Mouse (Mus musculus) hindbrain, embryonic 11.5 days (tissue): ENCODE measurements at regions not wholly inside any gene's neighbourhood (a gene's known extent, or its start where the extent isn't known, plus 50 kb on each side); places are given as distances from the start of the nearest gene placed in this dataset.

Experiments used
- ATAC-seq: fragments of 200-750 bp; cut with Nextera tagmentation; 2 replicates; pipeline ENCODE4 v1.8.0; 2017; ENCODE audit warnings: mild to moderate bottlenecking, moderate TSS enrichment, moderate library complexity; ENCODE audit not compliant: low FRiP score
- DNase-seq: peaks from one replicate; pipeline ENCODE4 v3.0.0-alpha.2; 2015; ENCODE audit warnings: low spot score
- H3K27ac ChIP-seq: fragments of 300-500 bp; sonication (generic); 2 replicates; pipeline ENCODE4 v1.5.1; 2014; ENCODE audit warnings: mild to moderate bottlenecking, low read depth, low read length
- H3K27me3 ChIP-seq: fragments of 300-500 bp; sonication (generic); 2 replicates; pipeline ENCODE4 v1.6.1; 2014; ENCODE audit warnings: mild to moderate bottlenecking, low read length, moderate library complexity, mixed read lengths; ENCODE audit not compliant: control insufficient read depth, insufficient read depth
- H3K36me3 ChIP-seq: fragments of 300-500 bp; sonication (generic); 2 replicates; pipeline ENCODE4 v1.6.1; 2014; ENCODE audit warnings: mild to moderate bottlenecking, low read length, moderate library complexity, mixed read lengths; ENCODE audit not compliant: control insufficient read depth, insufficient read depth
- H3K4me1 ChIP-seq: fragments of 300-500 bp; sonication (generic); replicated peaks from 2 replicates; pipeline ENCODE4 v1.6.1; 2014; ENCODE audit warnings: low read length, mixed read lengths; ENCODE audit not compliant: control insufficient read depth, insufficient read depth
- H3K4me2 ChIP-seq: fragments of 300-500 bp; sonication (generic); replicated peaks from 2 replicates; pipeline ENCODE4 v1.6.1; 2014; ENCODE audit warnings: mild to moderate bottlenecking, low read depth, low read length
- H3K4me3 ChIP-seq: fragments of 300-500 bp; sonication (generic); 2 replicates; pipeline ENCODE4 v1.5.1; 2014; ENCODE audit warnings: low read depth, low read length
- H3K9ac ChIP-seq: fragments of 300-500 bp; sonication (generic); 2 replicates; pipeline ENCODE4 v1.6.1; 2014; ENCODE audit warnings: low read depth, low read length
- H3K9me3 ChIP-seq: fragments of 300-500 bp; sonication (generic); 2 replicates; pipeline ENCODE4 v1.6.1; 2016; ENCODE audit warnings: low read length; ENCODE audit not compliant: control insufficient read depth
- WGBS: fragments of 180-500 bp; shearing (Covaris S2); extraction: QIAGEN DNeasy Blood & Tissue Kit; methylation state at CpG from one replicate; pipeline ENCODE4 v1.1.7; 2014; 5-methylcytosine and 5-hydroxymethylcytosine counted together

- Histone ChIP-seq H3K4me3 (no peak overlapping the region), H3K4me2 (no peak overlapping the region), H3K27me3 (no peaks in the 10 kb centered on the region), H3K4me1 (no peaks in the 10 kb centered on the region), H3K36me3 (no peaks in the 10 kb centered on the region), H3K27ac (no peak overlapping the region), H3K9ac (no peak overlapping the region), H3K9me3 (no peaks in the 10 kb centered on the region)
- DNase-seq (no peak), ATAC-seq (no peak)
- 74% methylated on average over 2 of the region's 2 CpGs for WGBS
These were observed 100.9 kb downstream of the Nup35 start for GRCm38 (mm10) chr2:80717979-80718378.

DNA sequence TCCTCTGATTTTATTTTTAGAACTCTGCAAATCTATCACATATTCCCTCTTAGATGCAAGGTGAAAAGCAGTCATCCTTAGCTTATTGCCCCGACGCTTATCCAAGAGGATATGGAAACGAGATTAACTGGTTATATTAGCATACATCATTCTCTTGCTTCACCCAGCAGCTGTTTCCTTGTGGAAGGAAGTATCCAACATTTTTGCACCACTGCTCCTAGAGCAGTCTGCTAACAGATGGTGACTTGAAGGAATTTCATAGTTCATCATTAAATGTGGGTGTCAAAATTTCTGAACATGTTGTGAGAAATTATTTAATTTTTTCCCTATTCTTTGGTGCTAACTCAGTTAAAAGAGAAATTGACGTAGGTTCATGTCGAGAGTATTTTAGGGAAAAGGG lies 107.0 kb downstream of the Nup35 start:
- ATAC-seq = no peak
- 81% methylated on average over 5 of the region's 5 CpGs for WGBS

GRCm38 (mm10) chr2:80731324-80731723 lies 114.3 kb downstream of the Nup35 start:
- H3K27me3 ChIP-seq = no peaks in the 10 kb centered on the region
- DNase-seq = no peak
- no peaks in the 10 kb centered on the region for H3K36me3 ChIP-seq
- H3K4me3 ChIP-seq = no peak overlapping the region
- no peaks in the 10 kb centered on the region for H3K4me1 ChIP-seq
- H3K4me2 ChIP-seq = no peak overlapping the region
- H3K9me3 ChIP-seq = no peaks in the 10 kb centered on the region
- no peak overlapping the region for H3K9ac ChIP-seq
- no peak for ATAC-seq
- no peak overlapping the region for H3K27ac ChIP-seq
- 90% methylated on average over 3 of the region's 3 CpGs for WGBS

More for the DNA sequence above, 107.0 kb downstream of the Nup35 start:
- H3K9me3 ChIP-seq = no peaks in the 10 kb centered on the region
- no peaks in the 10 kb centered on the region for H3K4me1 ChIP-seq
- no peak overlapping the region for H3K4me2 ChIP-seq
- H3K36me3 ChIP-seq = no peaks in the 10 kb centered on the region
- DNase-seq = no peak
- H3K9ac ChIP-seq = no peak overlapping the region
- H3K4me3 ChIP-seq = no peak overlapping the region
- H3K27me3 ChIP-seq = no peaks in the 10 kb centered on the region
- H3K27ac ChIP-seq = no peak overlapping the region

DNA sequence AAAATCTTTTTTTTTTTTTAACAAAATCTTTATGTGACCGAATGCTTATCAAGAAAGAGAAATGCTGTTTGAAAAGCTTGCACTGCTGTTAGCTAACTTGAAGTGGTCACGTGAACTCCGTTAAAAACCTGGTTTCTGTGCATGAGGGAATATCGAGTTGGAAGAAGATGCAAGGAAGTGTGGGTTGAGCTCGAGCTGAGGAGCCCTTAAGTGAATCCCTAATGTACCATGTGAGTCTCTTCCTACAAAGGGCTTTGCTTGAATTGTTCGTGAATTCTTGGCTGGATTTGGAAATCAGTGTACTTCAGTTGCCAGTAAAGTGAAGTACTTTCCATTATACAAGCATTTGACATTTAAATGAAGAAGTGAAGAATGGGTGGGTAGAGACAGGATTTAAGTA lies 129.7 kb downstream of the Nup35 start:
- H3K27ac ChIP-seq = no peak overlapping the region
- no peaks in the 10 kb centered on the region for H3K9me3 ChIP-seq
- ATAC-seq = no peak
- H3K27me3 ChIP-seq = no peaks in the 10 kb centered on the region
- no peaks in the 10 kb centered on the region for H3K36me3 ChIP-seq
- WGBS = 74% methylated on average over 6 of the region's 6 CpGs
- H3K4me1 ChIP-seq = no peaks in the 10 kb centered on the region
- no peak overlapping the region for H3K4me3 ChIP-seq
- no peak overlapping the region for H3K4me2 ChIP-seq
- no peak for DNase-seq
- H3K9ac ChIP-seq = no peak overlapping the region

- WGBS = 38% methylated on average over 3 of the region's 3 CpGs
- peak; percentile 75 for DNase-seq
These were observed 145.1 kb downstream of the Nup35 start for GRCm38 (mm10) chr2:80762013-80762612.

DNA sequence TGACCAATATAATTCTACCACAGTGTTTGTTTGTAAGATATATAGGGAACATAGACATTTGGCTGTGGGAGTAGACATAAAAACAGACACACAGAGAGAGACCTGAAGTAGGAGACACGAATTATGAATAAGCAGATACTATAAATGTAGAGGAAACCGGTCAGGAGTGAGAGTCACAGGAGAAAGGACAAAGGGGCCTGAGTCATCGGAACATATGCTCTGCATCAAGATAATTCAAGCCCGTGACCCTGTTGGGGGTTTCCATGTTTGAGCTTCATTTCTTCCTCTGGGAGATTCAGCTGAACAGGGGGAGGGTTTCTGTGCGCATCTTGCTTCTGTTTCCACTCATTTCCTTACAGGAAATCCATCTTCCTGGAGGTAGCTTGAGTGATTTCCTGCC lies 154.1 kb downstream of the Nup35 start:
- no peaks in the 10 kb centered on the region for H3K4me1 ChIP-seq
- ATAC-seq = no peak
- H3K27me3 ChIP-seq = no peaks in the 10 kb centered on the region
- H3K4me3 ChIP-seq = no peak overlapping the region
- no peak for DNase-seq
- H3K4me2 ChIP-seq = no peak overlapping the region
- 78% methylated on average over 5 of the region's 5 CpGs for WGBS
- H3K36me3 ChIP-seq = no peaks in the 10 kb centered on the region
- no peak overlapping the region for H3K9ac ChIP-seq
- H3K9me3 ChIP-seq = no peaks in the 10 kb centered on the region
- H3K27ac ChIP-seq = no peak overlapping the region

More at GRCm38 (mm10) chr2:80762013-80762612, 145.1 kb downstream of the Nup35 start:
- Histone ChIP-seq H3K36me3 (no peaks in the 10 kb centered on the region), H3K9ac (no peak overlapping the region), H3K27me3 (no peaks in the 10 kb centered on the region), H3K9me3 (no peaks in the 10 kb centered on the region), H3K27ac (no peak overlapping the region), H3K4me3 (no peak overlapping the region), H3K4me2 (no peak overlapping the region), H3K4me1 (no peaks in the 10 kb centered on the region)
- 0 out of 2 replicates have a peak, but pooled peaks have one; percentile 43 for ATAC-seq

DNA sequence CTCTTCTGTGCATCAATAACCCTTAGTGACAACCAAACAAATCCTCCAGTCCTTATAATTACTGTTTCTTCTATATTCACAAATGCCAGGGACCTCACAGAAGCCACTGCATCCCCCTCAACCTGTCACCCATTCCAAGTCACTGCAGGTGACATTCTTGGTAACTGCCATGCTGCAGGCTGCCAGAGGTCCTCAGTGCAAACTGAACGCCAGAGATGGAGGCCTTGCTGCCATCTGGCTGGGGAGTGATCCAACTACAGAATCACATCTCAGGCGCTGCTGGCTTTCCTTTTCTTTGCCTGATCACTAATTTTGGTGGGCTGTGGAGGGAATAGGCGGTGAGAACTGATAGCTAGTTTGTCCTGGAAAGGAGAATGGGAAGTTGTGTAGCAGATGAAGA lies 155.4 kb downstream of the Nup35 start:
- WGBS = 78% methylated on average over 3 of the region's 3 CpGs
- Histone ChIP-seq H3K36me3 (no peaks in the 10 kb centered on the region), H3K4me2 (no peak overlapping the region)

DNA sequence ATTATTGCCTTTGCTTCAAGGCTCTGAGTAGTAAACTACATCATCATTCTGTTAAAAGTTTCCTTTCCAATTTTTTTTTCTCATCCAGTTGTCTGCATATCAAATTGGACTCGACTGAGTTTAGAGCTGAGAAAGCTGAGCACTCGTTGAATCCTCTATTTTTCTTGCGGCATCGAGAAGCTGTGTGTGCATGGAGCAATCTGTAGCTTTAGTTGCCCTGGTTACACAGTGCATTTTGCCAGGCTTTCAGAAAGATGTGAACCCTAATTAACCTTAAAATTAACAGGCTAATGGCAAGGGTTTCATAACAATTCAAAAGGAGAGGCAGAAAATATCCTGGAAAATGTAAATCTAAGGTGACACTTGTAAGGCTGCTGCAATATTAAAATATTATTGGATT lies 169.3 kb downstream of the Nup35 start:
- Histone ChIP-seq H3K27me3 (no peaks in the 10 kb centered on the region), H3K9me3 (no peaks in the 10 kb centered on the region), H3K4me3 (no peak overlapping the region), H3K9ac (no peak overlapping the region), H3K36me3 (no peaks in the 10 kb centered on the region), H3K4me2 (no peak overlapping the region), H3K27ac (no peak overlapping the region), H3K4me1 (no peaks in the 10 kb centered on the region)
- 79% methylated on average over 4 of the region's 4 CpGs for WGBS
- DNase-seq (no peak), ATAC-seq (no peak)

More for the DNA sequence above, 155.4 kb downstream of the Nup35 start:
- H3K4me1 ChIP-seq = no peaks in the 10 kb centered on the region
- ATAC-seq = no peak
- H3K27ac ChIP-seq = no peak overlapping the region
- no peaks in the 10 kb centered on the region for H3K27me3 ChIP-seq
- no peak overlapping the region for H3K9ac ChIP-seq
- H3K4me3 ChIP-seq = no peak overlapping the region
- no peaks in the 10 kb centered on the region for H3K9me3 ChIP-seq
- DNase-seq = no peak

DNA sequence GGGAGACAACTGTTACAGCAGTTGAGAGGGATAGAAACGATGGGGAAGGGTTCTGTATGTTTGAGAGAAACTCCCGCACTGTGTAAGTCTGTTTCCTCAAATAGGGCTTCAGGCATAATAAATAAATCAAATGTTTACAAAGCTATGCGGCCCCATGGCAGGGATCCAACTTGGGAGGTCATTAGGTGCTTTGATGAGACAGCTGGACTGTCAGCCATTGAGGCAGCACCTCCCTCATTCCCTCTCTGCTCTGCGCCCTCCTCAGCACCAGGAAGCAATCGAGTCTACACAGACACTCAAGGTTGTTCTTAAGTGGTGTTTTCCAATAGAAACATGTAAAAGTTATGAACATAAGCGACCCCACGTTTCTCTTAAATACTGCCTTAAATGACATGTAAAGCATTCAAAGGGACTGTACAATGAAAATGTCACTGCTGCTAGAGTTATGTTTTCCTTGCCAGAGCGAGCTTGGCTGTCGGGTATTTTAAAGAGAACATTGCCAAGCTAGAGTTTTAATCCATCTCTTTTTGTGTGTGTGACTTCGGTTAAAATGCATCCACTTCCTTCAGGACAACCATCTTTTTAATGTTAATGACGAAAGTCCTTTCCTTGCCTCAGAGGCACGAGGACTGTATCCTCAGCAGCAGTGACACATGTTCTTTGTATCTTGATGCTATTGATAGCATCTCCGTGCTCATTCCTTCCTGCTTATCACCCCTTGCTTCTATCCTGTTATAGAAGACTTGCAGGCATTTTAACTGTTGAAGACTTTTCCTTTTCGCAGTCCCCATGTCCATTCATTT lies 176.5 kb downstream of the Nup35 start:
- H3K4me2 ChIP-seq = no peak overlapping the region
- ATAC-seq = no peak
- no peaks in the 10 kb centered on the region for H3K36me3 ChIP-seq
- DNase-seq = no peak
- H3K9ac ChIP-seq = no peak overlapping the region
- no peaks in the 10 kb centered on the region for H3K27me3 ChIP-seq
- no peak overlapping the region for H3K4me3 ChIP-seq
- no peaks in the 10 kb centered on the region for H3K9me3 ChIP-seq
- H3K4me1 ChIP-seq = no peaks in the 10 kb centered on the region
- no peak overlapping the region for H3K27ac ChIP-seq
- 78% methylated on average over 14 of the region's 14 CpGs for WGBS
